Mouse (Mus musculus): ENCODE results near the gene Tmem121b. TPM values are rescaled to one million over a fixed set of nuclear protein-coding genes. Genes with fewer than 3 reads are reported as not detected.

Gene Tmem121b
- polyA plus RNA-seq, 1 experiment from 2014 or later: 0.78 TPM

GRCm38 (mm10) chr6:120486051-120486510, 7.5 kb downstream of the Tmem121b start:
- Histone ChIP-seq H3K27ac (ENCODE audit: low read depth, low read length) (no peak overlapping the region), H3K4me2 (no peak overlapping the region), H3K9ac (ENCODE audit: low read length) (no peak overlapping the region), H3K36me3 (ENCODE audit: control insufficient read depth, insufficient read depth, low read length) (no peaks in the 10 kb centered on the region), H3K4me3 (ENCODE audit: low read depth, low read length) (no peak overlapping the region), H3K27me3 (ENCODE audit: control insufficient read depth, insufficient read depth, low read length) (no peaks in the 10 kb centered on the region), H3K9me3 (ENCODE audit: control insufficient read depth, low read length) (no peaks in the 10 kb centered on the region), H3K4me1 (ENCODE audit: control insufficient read depth, insufficient read depth, low read length) (no peaks in the 10 kb centered on the region; the same call in 1 of the 2 replicates)
- DNase-seq (ENCODE audit: low spot score, missing footprints) (no peak), ATAC-seq (ENCODE audit: low FRiP score) (no peak)
- WGBS: 82% methylated on average over 8 of the region's 8 CpGs

GRCm38 (mm10) chr6:120485038-120485437, 8.6 kb downstream of the Tmem121b start:
- no peak for DNase-seq (ENCODE audit: low spot score, missing footprints)
- H3K4me1 ChIP-seq (ENCODE audit: control insufficient read depth, insufficient read depth, low read length): no peaks in the 10 kb centered on the region; the same call in 1 of the 2 replicates
- WGBS: 75% methylated on average over 3 of the region's 3 CpGs
- H3K4me3 ChIP-seq (ENCODE audit: low read depth, low read length): no peak overlapping the region
- H3K9me3 ChIP-seq (ENCODE audit: control insufficient read depth, low read length): no peaks in the 10 kb centered on the region
- no peak for ATAC-seq (ENCODE audit: low FRiP score)
- H3K27me3 ChIP-seq (ENCODE audit: control insufficient read depth, insufficient read depth, low read length): no peaks in the 10 kb centered on the region
- H3K36me3 ChIP-seq (ENCODE audit: control insufficient read depth, insufficient read depth, low read length): no peaks in the 10 kb centered on the region
- H3K4me2 ChIP-seq: no peak overlapping the region
- H3K27ac ChIP-seq (ENCODE audit: low read depth, low read length): no peak overlapping the region
- no peak overlapping the region for H3K9ac ChIP-seq (ENCODE audit: low read length)

- H3K9ac ChIP-seq (ENCODE audit: low read length): no peak overlapping the region
- no peaks in the 10 kb centered on the region for H3K36me3 ChIP-seq (ENCODE audit: control insufficient read depth, insufficient read depth, low read length)
- no peak for DNase-seq (ENCODE audit: low spot score, missing footprints)
- no peak overlapping the region for H3K4me2 ChIP-seq
- no peaks in the 10 kb centered on the region for H3K4me1 ChIP-seq (ENCODE audit: control insufficient read depth, insufficient read depth, low read length)
- H3K4me3 ChIP-seq (ENCODE audit: low read depth, low read length): no peak overlapping the region
- 45% methylated on average over 8 of the region's 8 CpGs for WGBS
- H3K27ac ChIP-seq (ENCODE audit: low read depth, low read length): no peak overlapping the region
- no peaks in the 10 kb centered on the region for H3K9me3 ChIP-seq (ENCODE audit: control insufficient read depth, low read length)
- H3K27me3 ChIP-seq (ENCODE audit: control insufficient read depth, insufficient read depth, low read length): no peaks in the 10 kb centered on the region
- 0 out of 2 replicates have a peak, but pooled peaks have one; percentile 30 for ATAC-seq (ENCODE audit: low FRiP score)
Measured at GRCm38 (mm10) chr6:120483211-120483626, 10.4 kb downstream of the Tmem121b start.

- Histone ChIP-seq H3K4me1 (ENCODE audit: control insufficient read depth, insufficient read depth, low read length) (no peaks in the 10 kb centered on the region), H3K9me3 (ENCODE audit: control insufficient read depth, low read length) (no peaks in the 10 kb centered on the region), H3K9ac (ENCODE audit: low read length) (no peak overlapping the region), H3K4me2 (no peak overlapping the region), H3K27me3 (ENCODE audit: control insufficient read depth, insufficient read depth, low read length) (no peaks in the 10 kb centered on the region), H3K27ac (ENCODE audit: low read depth, low read length) (no peak overlapping the region), H3K4me3 (ENCODE audit: low read depth, low read length) (no peak overlapping the region), H3K36me3 (ENCODE audit: control insufficient read depth, insufficient read depth, low read length) (no peaks in the 10 kb centered on the region)
- WGBS: 39% methylated on average over 6 of the region's 6 CpGs
- DNase-seq (ENCODE audit: low spot score, missing footprints): no peak
- no peak for ATAC-seq (ENCODE audit: low FRiP score)
Measured at GRCm38 (mm10) chr6:120482756-120483155, 10.9 kb downstream of the Tmem121b start.

DNA sequence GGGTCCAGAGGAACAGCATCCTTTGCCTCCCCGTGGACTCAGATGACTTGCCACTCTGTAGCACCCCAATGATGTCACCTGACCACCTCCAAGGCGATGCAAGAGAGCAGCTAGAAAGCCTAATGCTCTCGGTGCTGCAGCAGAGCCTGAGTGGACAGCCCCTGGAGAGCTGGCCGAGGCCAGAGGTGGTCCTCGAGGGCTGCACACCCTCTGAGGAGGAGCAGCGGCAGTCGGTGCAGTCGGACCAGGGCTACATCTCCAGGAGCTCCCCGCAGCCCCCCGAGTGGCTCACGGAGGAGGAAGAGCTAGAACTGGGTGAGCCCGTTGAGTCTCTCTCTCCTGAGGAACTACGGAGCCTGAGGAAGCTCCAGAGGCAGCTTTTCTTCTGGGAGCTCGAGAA, 11.6 kb downstream of the Tmem121b start:
- H3K27ac ChIP-seq (ENCODE audit: low read depth, low read length): no peak overlapping the region
- no peak for ATAC-seq (ENCODE audit: low FRiP score)
- no peak for DNase-seq (ENCODE audit: low spot score, missing footprints)
- no peaks in the 10 kb centered on the region for H3K27me3 ChIP-seq (ENCODE audit: control insufficient read depth, insufficient read depth, low read length)
- H3K9ac ChIP-seq (ENCODE audit: low read length): no peak overlapping the region
- no peak overlapping the region for H3K4me3 ChIP-seq (ENCODE audit: low read depth, low read length)
- no peak overlapping the region for H3K4me2 ChIP-seq
- 94% methylated on average over 14 of the region's 14 CpGs for WGBS
- no peaks in the 10 kb centered on the region for H3K36me3 ChIP-seq (ENCODE audit: control insufficient read depth, insufficient read depth, low read length)
- H3K4me1 ChIP-seq (ENCODE audit: control insufficient read depth, insufficient read depth, low read length): no peaks in the 10 kb centered on the region
- no peaks in the 10 kb centered on the region for H3K9me3 ChIP-seq (ENCODE audit: control insufficient read depth, low read length)

DNA sequence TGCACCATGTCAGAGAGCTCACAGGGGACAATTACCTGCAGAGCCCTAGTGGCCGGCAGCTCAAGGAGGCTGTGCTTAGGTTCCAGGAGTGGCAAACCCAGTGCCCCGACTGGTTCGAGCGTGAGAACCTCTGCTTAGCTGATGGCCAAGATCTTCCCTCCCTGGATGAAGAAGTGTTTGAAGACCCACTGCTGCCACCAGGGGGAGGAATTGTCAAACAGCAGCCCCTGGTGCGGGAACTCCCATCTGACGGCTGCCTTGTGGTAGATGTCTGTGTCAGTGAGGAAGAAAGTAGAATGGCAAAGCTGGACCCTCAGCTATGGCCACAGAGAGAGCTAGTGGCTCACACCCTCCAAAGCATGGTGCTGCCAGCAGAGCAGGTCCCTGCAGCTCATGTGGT, 12.1 kb downstream of the Tmem121b start:
- Histone ChIP-seq H3K4me2 (no peak overlapping the region), H3K27ac (ENCODE audit: low read depth, low read length) (no peak overlapping the region), H3K36me3 (ENCODE audit: control insufficient read depth, insufficient read depth, low read length) (no peaks in the 10 kb centered on the region), H3K9ac (ENCODE audit: low read length) (no peak overlapping the region), H3K9me3 (ENCODE audit: control insufficient read depth, low read length) (no peaks in the 10 kb centered on the region), H3K27me3 (ENCODE audit: control insufficient read depth, insufficient read depth, low read length) (no peaks in the 10 kb centered on the region), H3K4me1 (ENCODE audit: control insufficient read depth, insufficient read depth, low read length) (no peaks in the 10 kb centered on the region), H3K4me3 (ENCODE audit: low read depth, low read length) (no peak overlapping the region)
- ATAC-seq (ENCODE audit: low FRiP score) (no peak), DNase-seq (ENCODE audit: low spot score, missing footprints) (no peak)
- WGBS: 92% methylated on average over 6 of the region's 6 CpGs

GRCm38 (mm10) chr6:120480361-120480760, 13.2 kb downstream of the Tmem121b start:
- 91% methylated on average over 5 of the region's 5 CpGs for WGBS
- H3K9me3 ChIP-seq (ENCODE audit: control insufficient read depth, low read length): no peaks in the 10 kb centered on the region
- no peak for DNase-seq (ENCODE audit: low spot score, missing footprints)

DNA sequence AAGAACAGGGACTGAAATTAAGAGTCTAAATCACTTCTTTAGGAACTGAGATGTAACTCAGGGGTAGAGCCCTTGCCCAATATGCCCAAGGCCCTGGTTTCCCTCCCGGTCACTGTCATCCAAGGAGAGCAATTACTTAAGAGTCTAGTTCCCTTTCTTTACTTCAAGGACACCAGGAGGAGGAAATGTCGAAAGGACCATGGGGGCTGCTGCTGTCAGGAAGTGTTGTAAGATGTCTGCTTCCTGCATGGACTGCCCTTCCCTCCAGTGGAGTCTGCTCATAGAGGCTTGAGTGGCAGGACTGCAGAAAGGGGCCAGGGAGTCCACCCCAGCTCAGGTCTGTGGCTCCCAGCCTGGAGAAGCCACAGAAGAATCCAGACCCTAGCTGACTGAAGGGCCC, 14.3 kb downstream of the Tmem121b start:
- Histone ChIP-seq H3K27me3 (ENCODE audit: control insufficient read depth, insufficient read depth, low read length) (no peaks in the 10 kb centered on the region), H3K36me3 (ENCODE audit: control insufficient read depth, insufficient read depth, low read length) (no peaks in the 10 kb centered on the region), H3K4me2 (no peak overlapping the region), H3K27ac (ENCODE audit: low read depth, low read length) (no peak overlapping the region), H3K9me3 (ENCODE audit: control insufficient read depth, low read length) (no peaks in the 10 kb centered on the region), H3K9ac (ENCODE audit: low read length) (no peak overlapping the region), H3K4me3 (ENCODE audit: low read depth, low read length) (no peak overlapping the region), H3K4me1 (ENCODE audit: control insufficient read depth, insufficient read depth, low read length) (no peaks in the 10 kb centered on the region)
- WGBS: 98% methylated on average over 2 of the region's 2 CpGs
- ATAC-seq (ENCODE audit: low FRiP score): no peak
- DNase-seq (ENCODE audit: low spot score, missing footprints): no peak

More at GRCm38 (mm10) chr6:120480361-120480760, 13.2 kb downstream of the Tmem121b start:
- no peak for ATAC-seq (ENCODE audit: low FRiP score)
- H3K27me3 ChIP-seq (ENCODE audit: control insufficient read depth, insufficient read depth, low read length): no peaks in the 10 kb centered on the region
- H3K4me1 ChIP-seq (ENCODE audit: control insufficient read depth, insufficient read depth, low read length): no peaks in the 10 kb centered on the region
- no peak overlapping the region for H3K4me2 ChIP-seq
- H3K4me3 ChIP-seq (ENCODE audit: low read depth, low read length): no peak overlapping the region
- H3K27ac ChIP-seq (ENCODE audit: low read depth, low read length): no peak overlapping the region
- no peak overlapping the region for H3K9ac ChIP-seq (ENCODE audit: low read length)
- H3K36me3 ChIP-seq (ENCODE audit: control insufficient read depth, insufficient read depth, low read length): no peaks in the 10 kb centered on the region

GRCm38 (mm10) chr6:120475288-120475687, 18.3 kb downstream of the Tmem121b start:
- Histone ChIP-seq H3K4me3 (ENCODE audit: low read depth, low read length) (no peak overlapping the region), H3K9me3 (ENCODE audit: control insufficient read depth, low read length) (no peaks in the 10 kb centered on the region), H3K9ac (ENCODE audit: low read length) (no peak overlapping the region), H3K36me3 (ENCODE audit: control insufficient read depth, insufficient read depth, low read length) (no peaks in the 10 kb centered on the region), H3K27me3 (ENCODE audit: control insufficient read depth, insufficient read depth, low read length) (no peaks in the 10 kb centered on the region), H3K27ac (ENCODE audit: low read depth, low read length) (no peak overlapping the region), H3K4me1 (ENCODE audit: control insufficient read depth, insufficient read depth, low read length) (peaks cover 16% of the 10 kb centered on the region), H3K4me2 (no peak overlapping the region)
- WGBS: 79% methylated on average over 8 of the region's 8 CpGs
- DNase-seq (ENCODE audit: low spot score, missing footprints) (no peak), ATAC-seq (ENCODE audit: low FRiP score) (no peak)
